Mouse (Mus musculus) brain, embryonic 14.5 days (tissue): Measurements from ENCODE around the gene Rab9.

Source experiments
- CTCF ChIP-seq: fragments of 200-500 bp; IDR thresholded peaks from 2 replicates; pipeline ENCODE4 v1.5.1; 2012; ENCODE audit warnings: inconsistent platforms, mild to moderate bottlenecking, moderate library complexity, borderline replicate concordance; ENCODE audit not compliant: insufficient read depth, insufficient read length; ENCODE audit errors: extremely low read depth
- POLR2A ChIP-seq: fragments of 200-500 bp; IDR thresholded peaks from 2 replicates; pipeline ENCODE4 v1.6.1; 2012; ENCODE audit warnings: mild to moderate bottlenecking, inconsistent platforms, borderline replicate concordance; ENCODE audit not compliant: poor library complexity, insufficient read depth, insufficient read length, severe bottlenecking; ENCODE audit errors: extremely low read depth

DNA sequence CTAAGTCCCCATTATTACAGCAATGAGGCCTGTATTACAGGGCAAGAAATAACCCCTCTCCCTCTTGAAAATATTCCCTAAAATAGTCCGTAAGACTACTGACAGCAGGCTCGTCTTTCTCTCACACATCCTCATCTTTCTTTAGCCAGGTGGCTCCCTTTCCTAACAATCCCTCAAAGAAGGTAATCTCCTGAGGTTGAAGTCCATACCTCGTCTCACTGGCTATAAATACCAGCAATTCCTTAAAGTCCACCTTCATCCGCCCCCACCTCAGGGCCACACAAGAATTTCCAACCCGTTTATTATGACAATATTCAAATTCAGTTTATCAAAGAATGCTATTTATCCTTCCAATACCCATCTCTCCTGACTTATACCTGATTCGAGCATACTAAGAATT, 7.1 kb downstream of the Rab9 start:
- TF ChIP-seq CTCF (no peak), POLR2A (no peak)
